Mouse (Mus musculus) midbrain, embryonic 11.5 days (tissue): ENCODE results near the gene Slx4ip. TPM values are rescaled to one million over a fixed set of nuclear protein-coding genes. Genes with fewer than 3 reads are reported as not detected.

Source experiments
- ATAC-seq: fragments of 200-750 bp; cut with Nextera tagmentation; 2 replicates; pipeline ENCODE4 v1.8.0; 2017; ENCODE audit warnings: moderate TSS enrichment, moderate library complexity; ENCODE audit not compliant: low FRiP score
- DNase-seq: peaks from one replicate; pipeline ENCODE4 v3.0.0; 2015; ENCODE audit warnings: low spot score; ENCODE audit errors: missing footprints
- H3K27ac ChIP-seq: fragments of 300-500 bp; sonication (generic); 2 replicates; pipeline ENCODE4 v1.5.1; 2014; ENCODE audit warnings: low read depth, low read length
- H3K27me3 ChIP-seq: fragments of 300-500 bp; sonication (generic); 2 replicates; pipeline ENCODE4 v1.6.1; 2014; ENCODE audit warnings: mild to moderate bottlenecking, low read length, moderate library complexity, mixed read lengths; ENCODE audit not compliant: control insufficient read depth, insufficient read depth
- H3K36me3 ChIP-seq: fragments of 300-500 bp; sonication (generic); 2 replicates; pipeline ENCODE4 v1.6.1; 2014; ENCODE audit warnings: mild to moderate bottlenecking, low read length, moderate library complexity, mixed read lengths; ENCODE audit not compliant: control insufficient read depth, insufficient read depth
- H3K4me1 ChIP-seq: fragments of 300-500 bp; sonication (generic); 2 replicates; pipeline ENCODE4 v1.6.1; 2014; ENCODE audit warnings: low read length; ENCODE audit not compliant: control insufficient read depth, insufficient read depth
- H3K4me2 ChIP-seq: fragments of 300-500 bp; sonication (generic); 2 replicates; pipeline ENCODE4 v1.6.1; 2014; ENCODE audit warnings: mild to moderate bottlenecking, moderate library complexity
- H3K4me3 ChIP-seq: fragments of 300-500 bp; sonication (generic); 2 replicates; pipeline ENCODE4 v1.5.1; 2014; ENCODE audit warnings: low read depth, low read length
- H3K9ac ChIP-seq: fragments of 300-500 bp; sonication (generic); 2 replicates; pipeline ENCODE4 v1.6.1; 2014; ENCODE audit warnings: low read length
- H3K9me3 ChIP-seq: fragments of 300-500 bp; sonication (generic); 2 replicates; pipeline ENCODE4 v1.6.1; 2016; ENCODE audit warnings: low read length; ENCODE audit not compliant: control insufficient read depth
- WGBS: fragments of 180-500 bp; shearing (Covaris S2); extraction: QIAGEN DNeasy Blood & Tissue Kit; methylation state at CpG from one replicate; pipeline ENCODE4 v1.1.7; 2014; 5-methylcytosine and 5-hydroxymethylcytosine counted together
- polyA plus RNA-seq: library from polyadenylated mRNA; unstranded; fragments of >200 nt; fragmentation: Nextera tagmentation; extraction: Ambion mirVana; gene quantifications from 2 replicates; pipeline ENCODE4 v1.2.1, GENCODE M21; 2014

The Slx4ip gene
- polyA plus RNA-seq, 1 experiment from 2014 or later, result 9.6 TPM

- DNase-seq (no peak), ATAC-seq (peak; percentile 26; the same call in 1 of the 2 replicates)
- no peaks in the 10 kb centered on the region for H3K9me3 ChIP-seq
- H3K27ac ChIP-seq, result no peak overlapping the region
- no peak overlapping the region for H3K9ac ChIP-seq
- no peaks in the 10 kb centered on the region for H3K27me3 ChIP-seq
- H3K4me2 ChIP-seq, result no peak overlapping the region
- H3K4me1 ChIP-seq, result peaks cover 10% of the 10 kb centered on the region
- peaks cover 47% of the 10 kb centered on the region for H3K36me3 ChIP-seq
- WGBS, result 63% methylated on average over 14 of the region's 14 CpGs
- no peak overlapping the region for H3K4me3 ChIP-seq
These were observed 195.8 kb downstream of the Slx4ip start for GRCm38 (mm10) chr2:137086621-137087395.

DNA sequence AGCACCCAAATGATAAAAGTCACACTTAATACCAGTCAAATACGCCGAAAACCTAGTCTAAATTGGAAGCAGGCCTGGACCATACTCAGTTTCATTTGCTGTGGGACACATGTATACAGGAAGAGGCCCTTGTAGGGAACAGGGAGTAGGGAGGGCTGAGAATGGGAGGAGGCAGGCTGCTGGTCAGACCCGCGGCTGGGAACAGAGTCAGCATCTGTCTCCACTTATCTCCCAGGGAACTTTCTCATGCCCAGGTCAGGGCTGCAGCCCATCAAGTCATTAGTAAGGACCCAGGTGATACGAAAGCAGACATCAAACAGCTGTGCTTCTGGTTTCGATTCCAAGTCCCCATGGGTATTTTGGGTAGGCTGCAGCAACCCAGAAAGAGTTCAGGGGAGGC is 196.7 kb downstream of the Slx4ip start:
- Histone ChIP-seq H3K4me3 (no peak overlapping the region), H3K4me1 (peaks cover 19% of the 10 kb centered on the region), H3K4me2 (no peak overlapping the region), H3K9me3 (no peaks in the 10 kb centered on the region), H3K27me3 (no peaks in the 10 kb centered on the region), H3K9ac (no peak overlapping the region), H3K27ac (no peak overlapping the region), H3K36me3 (peaks cover 46% of the 10 kb centered on the region)
- DNase-seq, result no peak
- WGBS, result 81% methylated on average over 6 of the region's 6 CpGs
- ATAC-seq, result no peak

DNA sequence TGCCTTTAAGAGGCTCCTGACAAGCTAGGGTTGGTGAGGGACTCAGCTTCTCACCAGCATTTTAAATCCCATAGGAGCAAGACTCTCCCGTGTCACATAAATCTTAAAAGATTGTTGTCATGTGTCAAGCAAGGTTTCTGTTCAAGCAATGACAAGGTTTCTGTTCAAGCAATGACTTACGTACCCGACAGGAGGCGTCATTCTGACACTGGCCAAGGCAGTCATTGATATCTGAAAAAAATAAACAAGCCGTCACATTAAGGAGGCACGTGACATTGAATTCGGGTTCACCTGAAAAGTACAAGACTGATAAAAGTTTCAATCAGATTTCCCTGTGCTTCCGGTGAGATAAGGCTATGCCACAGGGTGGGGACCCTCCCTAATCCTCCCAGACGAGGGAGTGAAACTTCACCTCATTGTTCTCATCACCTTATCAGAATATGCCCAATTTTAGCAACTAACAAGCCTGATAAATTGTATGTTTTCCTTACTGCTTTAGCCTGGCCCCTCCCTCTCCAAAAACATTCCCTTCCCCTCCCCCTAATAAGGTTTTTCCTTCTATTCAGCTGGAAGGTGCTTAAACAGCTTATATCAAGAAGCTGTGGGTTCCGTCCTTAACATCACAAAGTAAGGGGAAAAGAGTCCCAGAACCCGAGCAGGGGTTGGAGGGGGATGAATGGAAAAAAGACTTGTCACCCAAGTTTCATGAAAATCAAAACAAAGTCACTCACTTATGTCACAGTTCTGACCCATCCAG is 200.9 kb downstream of the Slx4ip start:
- Histone ChIP-seq H3K4me3 (no peak overlapping the region), H3K36me3 (peaks cover 28% of the 10 kb centered on the region), H3K9ac (no peak overlapping the region), H3K27me3 (no peaks in the 10 kb centered on the region), H3K4me1 (peaks cover 54% of the 10 kb centered on the region), H3K27ac (peak overlapping the region; percentile 14; the same call in 1 of the 2 replicates), H3K9me3 (no peaks in the 10 kb centered on the region), H3K4me2 (0 out of 2 replicates have a peak overlapping the region, but pooled peaks have one; percentile 9)
- 58% methylated on average over 11 of the region's 11 CpGs for WGBS
- ATAC-seq (no peak), DNase-seq (peak; percentile 90)

DNA sequence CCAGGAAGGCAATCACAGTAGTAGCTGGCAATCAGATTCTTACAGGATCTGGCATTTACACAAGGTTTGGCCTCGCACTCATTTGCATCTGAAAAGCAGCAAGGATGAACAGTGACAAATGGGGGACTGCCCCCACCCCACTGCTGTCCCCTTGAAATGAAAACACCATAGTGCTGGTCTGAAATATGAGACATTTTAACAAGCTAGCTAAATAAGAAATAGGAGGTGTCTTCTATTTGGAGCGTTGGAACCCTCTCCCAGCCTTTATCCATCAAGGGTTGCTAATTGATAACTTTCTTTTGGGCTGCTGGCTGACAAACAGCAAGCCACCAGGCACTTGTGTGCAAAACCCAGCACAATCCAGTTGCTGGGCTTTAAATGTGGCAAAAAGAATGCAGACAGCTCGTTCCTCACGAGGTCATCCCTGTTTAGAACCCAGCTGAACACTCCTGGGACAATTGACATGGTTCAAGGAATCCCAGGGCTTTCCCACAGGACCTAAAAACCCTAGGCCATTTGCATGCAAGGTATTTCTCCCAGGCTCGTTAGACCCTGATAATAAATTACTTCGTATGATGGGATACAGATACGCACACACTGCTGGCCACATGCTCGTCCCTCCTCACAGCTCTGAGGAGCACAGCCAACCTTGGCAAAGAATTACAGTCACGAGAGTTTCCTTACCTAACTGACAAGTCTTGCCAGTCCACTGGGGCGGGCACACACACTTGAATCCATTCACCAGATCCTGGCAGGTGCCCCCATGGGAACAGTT is 201.7 kb downstream of the Slx4ip start:
- Histone ChIP-seq H3K9ac (no peak overlapping the region), H3K4me3 (no peak overlapping the region), H3K9me3 (no peaks in the 10 kb centered on the region), H3K27ac (peak overlapping the region; percentile 32), H3K27me3 (no peaks in the 10 kb centered on the region), H3K4me1 (peaks cover 59% of the 10 kb centered on the region), H3K36me3 (peaks cover 28% of the 10 kb centered on the region), H3K4me2 (0 out of 2 replicates have a peak overlapping the region, but pooled peaks have one; percentile 9)
- DNase-seq, result no peak
- WGBS, result 30% methylated on average over 10 of the region's 10 CpGs
- ATAC-seq, result peak; percentile 41; the same call in 1 of the 2 replicates

DNA sequence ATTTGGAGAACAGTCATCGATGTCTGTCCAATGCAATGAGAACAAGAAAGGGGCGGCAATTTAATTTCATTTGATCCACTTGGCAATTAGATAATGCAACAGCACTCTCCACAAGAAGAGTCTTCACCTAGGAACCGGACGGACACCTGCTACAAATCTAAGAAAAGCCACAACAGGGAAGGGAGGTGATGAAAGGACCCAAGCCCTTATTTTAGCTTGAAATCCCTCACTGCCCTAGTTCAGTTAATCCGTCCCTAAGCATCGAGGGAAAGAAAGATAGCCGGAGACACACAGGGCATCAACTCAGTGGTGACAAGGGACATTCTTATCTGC is 202.2 kb downstream of the Slx4ip start:
- 13% methylated on average over 7 of the region's 7 CpGs for WGBS
- ATAC-seq, result no peak

DNA sequence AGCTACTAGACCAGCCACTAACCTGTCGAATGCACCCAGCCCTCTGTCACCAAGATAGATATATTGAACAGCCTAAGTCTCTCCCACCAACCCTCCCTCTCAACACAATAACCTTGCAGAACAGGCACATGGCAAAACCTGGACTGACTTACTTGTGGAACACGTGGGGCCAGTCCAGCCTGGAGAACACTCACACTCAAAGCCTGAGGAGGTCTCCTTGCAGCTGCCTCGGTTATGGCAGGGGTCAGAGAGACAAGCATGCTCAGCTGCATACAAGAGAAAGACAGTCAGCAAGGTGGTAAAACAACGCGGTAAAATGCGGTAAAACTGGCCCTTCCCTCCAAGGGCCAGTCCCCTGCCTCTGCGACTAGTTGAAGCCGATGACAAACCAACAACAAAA is 203.3 kb downstream of the Slx4ip start:
- Histone ChIP-seq H3K36me3 (peaks cover 20% of the 10 kb centered on the region), H3K9ac (no peak overlapping the region), H3K4me3 (no peak overlapping the region), H3K9me3 (no peaks in the 10 kb centered on the region), H3K27ac (no peak overlapping the region), H3K4me2 (no peak overlapping the region), H3K27me3 (no peaks in the 10 kb centered on the region), H3K4me1 (peaks cover 75% of the 10 kb centered on the region)
- no peak for ATAC-seq
- 40% methylated on average over 8 of the region's 8 CpGs for WGBS
- DNase-seq, result peak; percentile 90

More for the DNA sequence above, 202.2 kb downstream of the Slx4ip start:
- peaks cover 24% of the 10 kb centered on the region for H3K36me3 ChIP-seq
- H3K27me3 ChIP-seq, result no peaks in the 10 kb centered on the region
- no peak overlapping the region for H3K9ac ChIP-seq
- peak; percentile 92 for DNase-seq
- H3K4me3 ChIP-seq, result no peak overlapping the region
- peaks cover 65% of the 10 kb centered on the region for H3K4me1 ChIP-seq
- no peak overlapping the region for H3K4me2 ChIP-seq
- H3K27ac ChIP-seq, result no peak overlapping the region
- H3K9me3 ChIP-seq, result no peaks in the 10 kb centered on the region

DNA sequence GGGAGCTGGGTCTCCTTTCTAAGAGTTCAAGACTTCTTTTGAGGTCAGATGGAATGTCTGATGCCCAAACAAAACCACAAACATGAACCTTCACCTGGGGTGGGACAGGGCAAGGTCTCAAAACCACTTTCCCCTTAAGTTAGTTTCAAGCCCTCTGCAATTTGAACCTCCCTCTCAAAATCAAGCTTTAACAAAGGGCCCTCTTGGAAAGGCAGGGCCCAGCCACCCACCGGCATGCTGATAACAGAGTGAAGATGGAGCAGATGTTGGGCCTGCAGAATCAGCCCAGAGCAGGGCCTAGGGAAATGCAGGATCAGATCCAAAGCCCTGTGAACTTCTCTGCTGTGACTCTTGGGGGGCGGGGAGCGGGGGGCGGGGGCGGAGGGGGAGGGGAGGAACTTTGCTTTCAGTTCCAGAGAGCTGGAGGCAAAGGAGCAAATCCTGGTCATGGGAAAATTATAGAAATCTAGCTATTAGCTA is 206.0 kb downstream of the Slx4ip start:
- Histone ChIP-seq H3K9me3 (no peaks in the 10 kb centered on the region), H3K27me3 (no peaks in the 10 kb centered on the region), H3K9ac (no peak overlapping the region; the same call in 1 of the 2 replicates), H3K4me1 (peaks cover 95% of the 10 kb centered on the region), H3K27ac (peak overlapping the region; percentile 15; the same call in 1 of the 2 replicates), H3K4me3 (no peak overlapping the region), H3K4me2 (no peak overlapping the region), H3K36me3 (peaks cover 9% of the 10 kb centered on the region)
- 2% methylated on average over 4 of the region's 5 CpGs for WGBS
- DNase-seq, result peak; percentile 91
- ATAC-seq, result no peak

DNA sequence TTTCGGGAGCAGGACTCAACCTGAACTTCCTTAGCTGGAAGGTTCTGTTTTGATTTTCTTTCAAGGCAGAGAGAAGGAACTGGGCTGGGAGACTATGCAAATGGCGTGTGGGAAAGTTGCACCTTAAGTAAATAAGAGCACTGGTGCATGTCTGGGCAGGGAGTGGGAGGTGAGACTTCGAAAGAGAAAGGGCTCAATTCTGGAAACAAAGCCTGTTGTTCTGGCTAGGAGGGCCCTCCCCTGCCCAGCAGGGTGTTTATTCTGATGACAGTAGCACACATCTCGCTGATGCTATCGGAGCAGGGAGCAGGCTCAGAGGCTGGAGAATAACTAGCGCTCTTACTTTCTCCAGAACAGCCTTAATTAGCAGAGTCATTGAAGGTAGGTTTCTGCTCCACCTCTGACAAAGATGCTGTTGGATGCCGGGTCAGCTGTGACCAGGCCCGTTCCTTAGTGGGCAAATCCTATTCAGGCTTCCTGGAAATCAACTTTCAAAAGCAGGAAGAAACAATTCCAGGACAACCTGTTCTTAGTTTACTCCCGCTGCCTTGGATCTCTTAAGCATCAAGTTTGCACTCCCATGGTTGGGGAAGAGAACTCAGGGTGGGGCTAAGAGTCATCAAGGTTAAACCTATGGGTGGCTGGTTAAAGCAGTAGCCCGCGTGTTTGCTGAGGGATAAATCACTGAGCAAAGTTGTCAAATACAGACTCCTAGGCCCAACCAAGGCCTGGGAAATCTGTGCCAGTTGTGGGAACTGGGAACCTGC is 207.4 kb downstream of the Slx4ip start:
- H3K27ac ChIP-seq, result 0 out of 2 replicates have a peak overlapping the region, but pooled peaks have one; percentile 1
- no peak overlapping the region; the same call in 1 of the 2 replicates for H3K9ac ChIP-seq
- peak; percentile 6; the same call in 1 of the 2 replicates for ATAC-seq
- peak; percentile 89 for DNase-seq
- H3K4me1 ChIP-seq, result peaks cover 81% of the 10 kb centered on the region
- H3K4me2 ChIP-seq, result peak overlapping the region; percentile 23; the same call in 1 of the 2 replicates
- H3K9me3 ChIP-seq, result no peaks in the 10 kb centered on the region
- 10% methylated on average over 11 of the region's 11 CpGs for WGBS
- peaks cover 9% of the 10 kb centered on the region for H3K36me3 ChIP-seq
- H3K4me3 ChIP-seq, result no peak overlapping the region
- H3K27me3 ChIP-seq, result no peaks in the 10 kb centered on the region
